Mouse (Mus musculus) embryonic facial prominence, embryonic 15.5 days (tissue): ENCODE data around the gene Dcxr. TPM values are rescaled to one million over a fixed set of nuclear protein-coding genes. Genes with fewer than 3 reads are reported as not detected.

ENCODE experiments used
- ATAC-seq: fragments of 200-750 bp; cut with Nextera tagmentation; 2 replicates; pipeline ENCODE4 v1.8.0; 2017; ENCODE audit warnings: low read depth, moderate TSS enrichment; ENCODE audit not compliant: insufficient number of reproducible peaks, low FRiP score, low TSS enrichment
- H3K27ac ChIP-seq: fragments of 300-500 bp; sonication (generic); replicated peaks from 2 replicates; pipeline ENCODE4 v1.5.1; 2015; ENCODE audit warnings: mild to moderate bottlenecking, inconsistent platforms
- H3K27me3 ChIP-seq: fragments of 300-500 bp; sonication (generic); 2 replicates; pipeline ENCODE4 v1.6.1; 2015; ENCODE audit warnings: inconsistent platforms
- H3K36me3 ChIP-seq: fragments of 300-500 bp; sonication (generic); 2 replicates; pipeline ENCODE4 v1.6.1; 2015; ENCODE audit warnings: mild to moderate bottlenecking, inconsistent platforms
- H3K4me1 ChIP-seq: fragments of 300-500 bp; sonication (generic); 2 replicates; pipeline ENCODE4 v1.6.1; 2015; ENCODE audit warnings: inconsistent platforms
- H3K4me2 ChIP-seq: fragments of 300-500 bp; sonication (generic); replicated peaks from 2 replicates; pipeline ENCODE4 v1.6.1; 2015; ENCODE audit warnings: mild to moderate bottlenecking, inconsistent platforms
- H3K4me3 ChIP-seq: fragments of 300-500 bp; sonication (generic); replicated peaks from 2 replicates; pipeline ENCODE4 v1.5.1; 2015; ENCODE audit warnings: mild to moderate bottlenecking, inconsistent platforms
- H3K9ac ChIP-seq: fragments of 300-500 bp; sonication (generic); 2 replicates; pipeline ENCODE4 v1.6.1; 2015; ENCODE audit warnings: inconsistent platforms
- H3K9me3 ChIP-seq: fragments of 300-500 bp; sonication (generic); replicated peaks from 2 replicates; pipeline ENCODE4 v1.6.1; 2016; ENCODE audit warnings: inconsistent platforms
- WGBS: fragments of 180-500 bp; shearing (Covaris S2); methylation state at CpG from one replicate; pipeline ENCODE4 v1.1.7; 2015; 5-methylcytosine and 5-hydroxymethylcytosine counted together
- polyA plus RNA-seq: library from polyadenylated mRNA; unstranded; fragments of >200 nt; fragmentation: Nextera tagmentation; extraction: Ambion mirVana; gene quantifications from 2 replicates; pipeline ENCODE4 v1.2.1, GENCODE M21; 2015

Gene Dcxr
- polyA plus RNA-seq, 1 experiment from 2014 or later = 36.6 TPM

DNA sequence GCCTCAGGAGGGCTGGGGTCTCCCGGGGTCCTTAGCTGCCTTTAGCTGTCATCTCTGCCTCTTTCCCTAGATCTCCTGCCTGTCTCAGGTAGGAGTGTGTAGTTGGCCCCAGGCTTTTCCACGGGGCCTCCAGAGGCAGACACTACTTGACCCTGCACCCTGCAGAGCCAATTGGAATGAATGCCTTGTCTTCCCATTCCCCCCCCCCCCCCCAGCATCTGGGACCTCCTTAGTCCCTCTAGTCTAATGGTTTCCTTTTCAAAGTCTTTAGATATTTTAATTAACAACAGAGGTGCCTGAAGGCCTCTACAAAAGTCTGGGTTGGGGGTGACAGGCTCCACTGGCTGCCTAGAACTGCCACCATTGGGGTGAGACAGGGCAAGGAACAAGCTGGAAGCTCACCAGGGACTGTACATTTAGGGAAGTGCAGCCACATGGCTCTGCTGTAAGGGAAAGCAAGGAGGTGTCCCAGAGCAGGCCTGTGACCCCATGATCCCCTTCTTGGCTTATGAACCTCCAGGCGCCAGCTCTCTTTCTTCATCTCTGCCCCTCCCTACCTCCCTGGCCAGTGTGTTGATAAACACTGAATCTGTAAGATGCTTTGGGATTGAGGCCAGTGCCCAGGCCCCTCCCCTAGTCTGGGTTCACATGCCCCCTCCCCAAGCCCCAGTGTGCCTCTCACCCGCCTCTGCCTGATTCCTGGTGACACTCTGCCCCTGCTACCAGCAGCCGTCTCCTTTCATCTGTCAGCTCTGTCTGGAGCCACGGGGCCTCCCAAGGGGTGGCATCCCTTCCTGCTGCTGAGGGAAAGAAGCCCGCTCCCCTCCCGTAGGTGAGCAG, 22.4 kb downstream of the Dcxr start:
- Histone ChIP-seq H3K27ac (peak overlapping the region; percentile 59; the same call in 1 of the 2 replicates), H3K36me3 (peaks cover 14% of the 10 kb centered on the region; the same call in 1 of the 2 replicates), H3K9ac (no peak overlapping the region), H3K27me3 (no peaks in the 10 kb centered on the region), H3K4me3 (no peak overlapping the region), H3K4me2 (no peak overlapping the region), H3K4me1 (peaks cover 63% of the 10 kb centered on the region), H3K9me3 (no peaks in the 10 kb centered on the region)
- 21% methylated on average over 8 of the region's 8 CpGs for WGBS
- ATAC-seq = no peak

DNA sequence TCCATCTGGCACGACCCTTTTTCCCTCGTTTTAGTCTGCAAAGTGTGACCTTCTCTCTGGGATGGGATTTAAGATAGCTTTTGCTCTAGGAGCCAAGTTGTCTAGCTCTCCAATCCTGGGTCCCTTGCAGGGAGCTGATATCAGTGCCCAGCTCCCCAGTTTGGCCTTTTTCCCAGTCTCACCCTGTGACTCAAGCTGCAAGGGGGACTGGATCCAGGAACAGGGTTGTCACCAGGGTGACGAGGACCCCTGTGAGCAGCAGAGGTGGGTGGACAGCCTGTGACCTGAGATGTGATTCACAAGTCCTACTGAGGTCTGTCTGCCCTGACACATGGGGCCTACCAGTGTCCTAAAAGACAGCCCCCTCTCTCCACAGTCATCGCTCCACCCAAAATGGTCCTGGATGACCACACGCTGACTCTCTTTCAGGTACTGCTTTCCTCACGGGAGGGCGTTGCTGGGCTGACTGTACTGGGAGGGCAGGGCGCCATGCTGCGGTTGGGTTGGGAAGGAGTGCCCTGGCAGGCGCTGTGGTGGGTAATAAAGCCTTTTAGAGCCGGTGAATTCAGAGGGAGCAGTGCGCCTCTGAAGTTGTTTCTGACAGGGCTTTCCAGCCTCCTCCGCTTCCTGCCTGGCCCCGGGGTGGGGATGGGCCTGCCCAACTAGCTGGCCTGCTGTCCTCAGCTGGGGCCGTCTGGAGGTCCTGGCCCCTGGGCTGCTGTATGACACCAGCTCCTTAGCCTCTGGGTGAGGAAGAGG, 23.2 kb downstream of the Dcxr start:
- H3K4me2 ChIP-seq = no peak overlapping the region
- peaks cover 56% of the 10 kb centered on the region for H3K4me1 ChIP-seq
- peak overlapping the region; percentile 59; the same call in 1 of the 2 replicates for H3K27ac ChIP-seq
- 34% methylated on average over 15 of the region's 15 CpGs for WGBS
- no peaks in the 10 kb centered on the region for H3K27me3 ChIP-seq
- H3K9me3 ChIP-seq = no peaks in the 10 kb centered on the region
- H3K36me3 ChIP-seq = peaks cover 14% of the 10 kb centered on the region; the same call in 1 of the 2 replicates
- no peak overlapping the region for H3K4me3 ChIP-seq
- no peak overlapping the region for H3K9ac ChIP-seq
- no peak; the same call in 1 of the 2 replicates for ATAC-seq

DNA sequence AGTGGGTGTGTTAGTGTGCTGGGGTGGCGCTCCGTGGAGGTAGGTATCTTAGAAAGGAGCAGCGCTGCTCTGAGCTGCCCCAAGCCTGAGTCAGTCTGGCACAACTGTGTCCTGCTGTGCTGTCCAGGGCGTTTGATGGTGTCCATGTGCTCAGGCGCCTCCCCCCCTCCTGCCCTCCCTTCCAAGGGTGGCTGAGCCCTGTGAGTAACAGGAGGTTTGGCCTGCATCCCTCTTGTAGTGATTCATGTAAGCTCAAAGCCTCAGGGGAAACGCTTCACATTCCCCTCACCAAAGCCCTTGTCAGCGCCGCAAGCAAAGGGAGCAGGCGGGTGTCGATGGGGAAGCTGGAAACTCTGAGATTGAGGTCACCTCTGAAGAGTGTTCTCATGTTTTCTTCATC, 29.3 kb downstream of the Dcxr start:
- H3K27me3 ChIP-seq = no peaks in the 10 kb centered on the region
- H3K4me2 ChIP-seq = no peak overlapping the region
- no peak overlapping the region for H3K9ac ChIP-seq
- H3K36me3 ChIP-seq = peaks cover 28% of the 10 kb centered on the region
- H3K4me3 ChIP-seq = no peak overlapping the region
- peak overlapping the region; percentile 34 for H3K27ac ChIP-seq
- H3K9me3 ChIP-seq = no peaks in the 10 kb centered on the region
- H3K4me1 ChIP-seq = peaks cover 23% of the 10 kb centered on the region
- no peak; the same call in 1 of the 2 replicates for ATAC-seq
- WGBS = 44% methylated on average over 10 of the region's 10 CpGs

DNA sequence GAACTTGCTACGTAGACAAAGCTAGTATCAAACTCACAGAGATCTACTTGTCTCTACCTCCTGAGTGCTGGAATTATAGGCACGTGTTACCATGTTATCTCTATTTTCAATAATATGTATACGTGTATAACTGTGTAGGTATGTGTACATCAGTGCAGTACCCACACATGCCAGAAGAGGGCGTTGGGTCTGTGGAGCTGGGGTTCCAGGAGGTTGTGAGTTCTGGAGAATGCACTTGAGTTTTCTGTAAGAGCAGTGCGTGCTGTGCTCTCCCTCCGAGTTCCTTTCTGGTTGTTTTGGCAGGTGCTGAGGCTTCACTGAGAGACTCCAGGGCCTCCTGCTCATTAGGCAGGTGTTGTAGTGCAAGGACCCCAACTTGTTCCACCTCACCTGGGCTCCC, 30.5 kb downstream of the Dcxr start:
- no peaks in the 10 kb centered on the region for H3K27me3 ChIP-seq
- H3K9ac ChIP-seq = no peak overlapping the region
- no peak overlapping the region for H3K27ac ChIP-seq
- H3K4me1 ChIP-seq = peaks cover 23% of the 10 kb centered on the region
- H3K4me2 ChIP-seq = no peak overlapping the region
- no peak for ATAC-seq
- no peak overlapping the region for H3K4me3 ChIP-seq
- WGBS = 94% methylated on average over 6 of the region's 6 CpGs
- peaks cover 20% of the 10 kb centered on the region for H3K36me3 ChIP-seq
- H3K9me3 ChIP-seq = no peaks in the 10 kb centered on the region

DNA sequence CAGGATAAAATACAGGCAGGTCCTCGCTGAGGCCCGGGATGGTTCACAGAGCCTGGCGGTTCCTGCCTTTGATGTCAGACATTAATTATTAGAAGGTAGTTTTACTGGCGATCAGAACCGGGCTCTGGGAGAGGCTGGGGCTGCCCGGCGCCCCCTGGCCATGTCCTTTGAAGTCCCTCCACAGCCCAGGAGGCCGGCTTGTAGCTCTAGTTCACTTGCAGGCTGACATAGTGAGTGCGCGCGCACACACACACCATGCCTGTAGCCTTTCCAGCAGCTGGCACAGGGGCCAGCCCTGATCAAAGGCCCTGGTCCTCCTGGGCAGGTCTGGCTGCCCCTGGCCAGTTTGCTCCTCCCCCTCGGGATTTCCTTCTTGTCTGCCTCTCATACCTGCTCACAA, 31.4 kb downstream of the Dcxr start:
- Histone ChIP-seq H3K4me1 (peaks cover 23% of the 10 kb centered on the region), H3K4me3 (no peak overlapping the region), H3K9me3 (no peaks in the 10 kb centered on the region), H3K27me3 (no peaks in the 10 kb centered on the region), H3K9ac (no peak overlapping the region), H3K27ac (peak overlapping the region; percentile 63; the same call in 1 of the 2 replicates), H3K4me2 (no peak overlapping the region), H3K36me3 (peaks cover 16% of the 10 kb centered on the region)
- WGBS = 40% methylated on average over 12 of the region's 12 CpGs
- ATAC-seq = no peak

DNA sequence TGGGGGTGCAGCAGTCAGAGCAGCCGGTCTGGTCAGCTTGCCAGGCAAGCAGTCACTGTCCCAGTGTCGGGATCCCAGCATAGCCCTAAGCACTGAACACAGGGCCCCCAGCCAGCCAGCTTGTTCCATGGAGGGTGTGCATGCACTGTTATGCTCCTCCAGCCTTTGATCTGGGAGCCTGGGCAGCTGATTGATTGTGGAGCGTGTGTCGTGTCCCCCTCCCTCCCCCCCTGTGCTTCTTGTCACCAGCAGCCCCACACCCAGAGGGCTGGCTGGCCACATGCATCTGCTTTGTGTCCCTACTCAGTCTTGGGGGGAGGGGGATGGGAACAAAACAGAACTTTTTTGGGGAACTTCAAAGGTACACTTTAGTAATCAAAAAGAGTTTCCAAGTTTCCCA, 31.9 kb downstream of the Dcxr start:
- no peaks in the 10 kb centered on the region for H3K9me3 ChIP-seq
- 10% methylated on average over 4 of the region's 4 CpGs for WGBS
- peaks cover 20% of the 10 kb centered on the region for H3K36me3 ChIP-seq
- no peak overlapping the region for H3K9ac ChIP-seq
- H3K4me2 ChIP-seq = no peak overlapping the region
- H3K27me3 ChIP-seq = no peaks in the 10 kb centered on the region
- no peak overlapping the region for H3K4me3 ChIP-seq
- ATAC-seq = peak; percentile 65; the same call in 1 of the 2 replicates
- H3K27ac ChIP-seq = peak overlapping the region; percentile 63
- H3K4me1 ChIP-seq = peaks cover 23% of the 10 kb centered on the region

DNA sequence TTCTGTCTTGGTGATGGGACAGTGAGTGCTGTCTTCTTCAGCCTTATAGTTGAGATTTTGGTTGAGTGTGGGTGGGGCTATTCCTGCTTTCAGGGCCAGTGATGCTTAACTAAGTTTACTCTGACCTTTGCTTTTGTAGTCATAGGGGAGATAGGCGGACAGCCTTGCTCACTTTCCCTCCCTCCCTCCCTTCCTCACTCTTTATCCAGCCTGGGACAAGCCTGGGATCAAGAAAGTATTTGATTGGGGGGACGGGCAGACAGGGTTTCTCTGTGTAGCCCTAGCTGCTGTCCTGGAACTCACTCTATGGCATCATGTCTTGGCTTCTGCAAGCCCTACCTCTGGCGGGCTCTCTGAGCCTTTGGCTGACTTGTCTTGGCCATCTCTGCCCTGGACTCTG, 33.6 kb downstream of the Dcxr start:
- 76% methylated on average over 3 of the region's 3 CpGs for WGBS
- Histone ChIP-seq H3K9me3 (no peaks in the 10 kb centered on the region), H3K9ac (no peak overlapping the region), H3K36me3 (peaks cover 34% of the 10 kb centered on the region), H3K27ac (no peak overlapping the region), H3K4me1 (peaks cover 23% of the 10 kb centered on the region), H3K4me2 (no peak overlapping the region), H3K27me3 (no peaks in the 10 kb centered on the region), H3K4me3 (no peak overlapping the region)
- no peak for ATAC-seq

DNA sequence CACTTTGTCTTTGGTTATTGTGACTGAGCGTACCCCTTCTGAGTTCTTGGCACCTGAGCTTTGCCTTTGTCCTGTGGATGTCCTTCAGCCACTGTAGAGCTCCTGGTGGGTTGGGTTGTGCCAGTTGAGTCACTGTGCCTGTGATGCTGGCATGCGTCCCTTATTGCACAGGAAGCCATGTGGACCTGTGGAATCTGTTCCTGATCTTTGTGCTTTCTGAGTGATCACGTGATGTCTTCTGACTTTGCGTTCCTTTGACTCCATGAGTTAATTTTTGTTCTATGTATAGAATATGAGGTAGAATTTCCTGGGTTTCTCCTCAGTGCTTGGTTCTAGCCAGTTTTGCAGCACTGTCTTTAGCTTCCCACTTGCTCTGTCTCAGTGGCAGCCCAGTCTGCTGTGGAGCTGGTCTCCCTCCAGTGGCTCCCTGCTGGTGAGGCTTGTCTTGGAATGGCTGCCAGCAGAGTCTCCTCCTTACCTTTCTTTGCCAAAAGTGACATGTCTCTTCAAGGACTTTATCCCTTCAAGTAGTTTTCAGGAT, 34.5 kb downstream of the Dcxr start:
- peaks cover 42% of the 10 kb centered on the region for H3K36me3 ChIP-seq
- H3K27ac ChIP-seq = no peak overlapping the region
- H3K9ac ChIP-seq = no peak overlapping the region
- WGBS = 78% methylated on average over 4 of the region's 4 CpGs
- no peak overlapping the region for H3K4me3 ChIP-seq
- peaks cover 19% of the 10 kb centered on the region for H3K4me1 ChIP-seq
- ATAC-seq = no peak
- no peaks in the 10 kb centered on the region for H3K27me3 ChIP-seq
- H3K4me2 ChIP-seq = no peak overlapping the region
- H3K9me3 ChIP-seq = no peaks in the 10 kb centered on the region

DNA sequence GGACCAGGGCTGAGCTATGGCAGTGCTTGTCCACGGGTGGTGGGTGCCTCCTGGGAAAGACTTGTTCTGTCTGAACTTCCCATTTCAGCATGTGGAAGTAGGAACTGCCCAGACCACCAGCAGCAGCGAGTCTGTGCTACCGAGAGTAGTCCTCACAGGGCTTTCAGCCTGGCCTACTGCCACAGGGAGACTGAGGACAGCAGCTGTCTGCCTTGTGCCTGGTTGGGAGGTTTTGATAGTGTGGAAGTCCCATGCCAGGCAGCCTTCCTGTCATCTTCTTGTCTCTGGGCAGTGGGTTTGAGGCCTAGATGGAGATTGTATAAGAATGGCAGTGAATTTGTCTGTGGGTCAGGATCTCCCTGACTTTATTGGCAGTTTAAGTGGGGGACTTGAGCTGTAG, 37.7 kb downstream of the Dcxr start:
- Histone ChIP-seq H3K36me3 (peaks cover 39% of the 10 kb centered on the region), H3K4me3 (no peak overlapping the region), H3K27me3 (no peaks in the 10 kb centered on the region), H3K27ac (no peak overlapping the region), H3K9ac (no peak overlapping the region), H3K4me1 (peaks cover 11% of the 10 kb centered on the region), H3K4me2 (no peak overlapping the region), H3K9me3 (no peaks in the 10 kb centered on the region)
- WGBS = 69% methylated on average over 3 of the region's 3 CpGs
- ATAC-seq = no peak

DNA sequence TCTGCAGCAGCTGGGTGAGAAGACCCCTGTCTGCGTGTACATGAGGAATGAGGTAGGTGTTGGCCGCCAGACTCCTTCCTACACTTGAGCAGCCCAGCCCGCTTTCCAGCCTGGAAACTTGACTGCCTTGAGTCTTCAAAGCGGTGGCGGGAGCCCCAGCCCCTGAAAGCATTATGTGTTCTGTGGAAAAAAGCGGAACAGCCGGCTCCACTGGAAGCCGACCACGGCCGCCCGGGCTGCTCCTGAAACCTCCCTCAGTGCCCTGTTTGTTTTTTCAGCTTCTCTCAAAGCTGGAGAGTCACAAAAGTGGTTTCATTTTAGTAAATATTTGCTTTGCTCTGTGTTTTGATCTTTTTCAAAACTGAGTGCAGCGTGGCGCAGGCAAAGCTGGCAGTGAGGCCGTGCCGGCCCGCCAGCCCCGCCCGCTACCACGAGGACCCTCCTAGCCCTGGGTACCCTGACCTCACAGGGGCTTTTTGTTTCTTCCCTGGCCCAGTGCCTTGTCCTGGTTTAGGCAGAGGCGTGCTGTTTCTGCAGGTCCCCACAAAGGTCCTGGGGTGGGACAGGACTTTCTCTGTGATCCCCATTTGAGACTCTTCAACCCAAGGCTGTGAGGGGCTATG, 40.3 kb downstream of the Dcxr start:
- H3K9ac ChIP-seq = no peak overlapping the region
- peak overlapping the region; percentile 82 for H3K27ac ChIP-seq
- WGBS = 53% methylated on average over 20 of the region's 20 CpGs
- H3K4me2 ChIP-seq = no peak overlapping the region
- peak; percentile 44 for ATAC-seq
- H3K4me1 ChIP-seq = peaks cover 10% of the 10 kb centered on the region
- H3K36me3 ChIP-seq = peaks cover 40% of the 10 kb centered on the region
- no peak overlapping the region for H3K4me3 ChIP-seq
- no peaks in the 10 kb centered on the region for H3K27me3 ChIP-seq
- no peaks in the 10 kb centered on the region for H3K9me3 ChIP-seq

DNA sequence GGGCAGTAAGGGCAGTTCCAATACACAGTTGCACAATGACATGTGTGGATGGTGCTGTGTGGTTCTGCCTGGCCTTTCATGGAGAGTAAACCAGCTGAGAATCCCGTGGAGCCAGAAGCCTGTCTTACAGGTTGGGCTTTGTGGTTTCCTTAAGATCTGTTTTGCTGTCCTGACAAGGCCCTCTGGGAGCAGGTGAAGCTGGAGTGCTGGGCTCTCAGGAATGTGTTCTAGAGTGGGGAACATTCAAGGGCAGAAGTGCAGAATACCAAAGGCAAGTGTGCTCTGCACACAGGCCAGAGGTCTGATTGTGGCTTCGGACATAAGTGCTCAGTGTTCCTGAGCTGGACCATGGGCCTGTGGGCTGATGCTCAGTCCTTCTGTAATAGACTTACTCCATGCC, 42.4 kb downstream of the Dcxr start:
- no peak overlapping the region for H3K9ac ChIP-seq
- peaks cover 10% of the 10 kb centered on the region for H3K4me1 ChIP-seq
- H3K4me3 ChIP-seq = no peak overlapping the region
- H3K27ac ChIP-seq = no peak overlapping the region; the same call in 1 of the 2 replicates
- peaks cover 49% of the 10 kb centered on the region for H3K36me3 ChIP-seq
- 78% methylated on average over 2 of the region's 2 CpGs for whole genome bisulfite sequencing
- no peak for ATAC-seq
- no peak overlapping the region for H3K4me2 ChIP-seq
- H3K27me3 ChIP-seq = no peaks in the 10 kb centered on the region
- no peaks in the 10 kb centered on the region for H3K9me3 ChIP-seq
